Mouse (Mus musculus) limb, embryonic 13.5 days (tissue): ENCODE results near the gene Gm14434. TPM values are rescaled to one million over a fixed set of nuclear protein-coding genes. Genes with fewer than 3 reads are reported as not detected.
"Not testable (repeated sequence)": the region's sequence is repeated elsewhere in the genome, so short reads cannot be mapped to it uniquely, and the experiment has no call there.

ENCODE experiments used
- ATAC-seq: fragments of 200-750 bp; cut with Nextera tagmentation; 2 replicates; pipeline ENCODE4 v1.8.0; 2017; ENCODE audit warnings: low read depth, moderate number of reproducible peaks, moderate TSS enrichment; ENCODE audit not compliant: low FRiP score
- H3K27ac ChIP-seq: fragments of 300-500 bp; sonication (generic); 2 replicates; pipeline ENCODE4 v1.5.1; 2015; ENCODE audit warnings: inconsistent platforms, mild to moderate bottlenecking, moderate library complexity
- H3K27me3 ChIP-seq: fragments of 300-500 bp; sonication (generic); 2 replicates; pipeline ENCODE4 v1.6.1; 2015; ENCODE audit warnings: mild to moderate bottlenecking, inconsistent platforms
- H3K36me3 ChIP-seq: fragments of 300-500 bp; sonication (generic); 2 replicates; pipeline ENCODE4 v1.6.1; 2015; ENCODE audit warnings: inconsistent platforms, mild to moderate bottlenecking, moderate library complexity
- H3K4me1 ChIP-seq: fragments of 300-500 bp; sonication (generic); 2 replicates; pipeline ENCODE4 v1.6.1; 2015; ENCODE audit warnings: inconsistent platforms
- H3K4me2 ChIP-seq: fragments of 300-500 bp; sonication (generic); replicated peaks from 2 replicates; pipeline ENCODE4 v1.6.1; 2015; ENCODE audit warnings: inconsistent platforms, mild to moderate bottlenecking, moderate library complexity
- H3K4me3 ChIP-seq: fragments of 300-500 bp; sonication (generic); 2 replicates; pipeline ENCODE4 v1.5.1; 2015; ENCODE audit warnings: moderate library complexity, mild to moderate bottlenecking, inconsistent platforms
- H3K9ac ChIP-seq: fragments of 300-500 bp; sonication (generic); 2 replicates; pipeline ENCODE4 v1.6.1; 2015; ENCODE audit warnings: mild to moderate bottlenecking, inconsistent platforms
- H3K9me3 ChIP-seq: fragments of 300-500 bp; sonication (generic); 2 replicates; pipeline ENCODE4 v1.6.1; 2016; ENCODE audit warnings: inconsistent platforms
- WGBS: fragments of 180-500 bp; shearing (Covaris S2); methylation state at CpG from one replicate; pipeline ENCODE4 v1.1.7; 2015; 5-methylcytosine and 5-hydroxymethylcytosine counted together
- polyA plus RNA-seq: library from polyadenylated mRNA; unstranded; fragments of >200 nt; fragmentation: Nextera tagmentation; extraction: Ambion mirVana; gene quantifications from 2 replicates; pipeline ENCODE4 v1.2.1, GENCODE M21; 2015

Gene Gm14434
- polyA plus RNA-seq: 1.4 and 3.2 TPM in 2 replicates

- not testable (repeated sequence) for ATAC-seq, H3K9me3 ChIP-seq, H3K4me2 ChIP-seq, H3K27me3 ChIP-seq, H3K27ac ChIP-seq, H3K9ac ChIP-seq, H3K4me1 ChIP-seq, H3K36me3 ChIP-seq, H3K4me3 ChIP-seq
- WGBS: no CpG with 5 or more reads among the region's 4 CpGs
Measured at GRCm38 (mm10) chr2:176486683-176487082, at the start of gene Gm14434. Gene Gm14434, minus strand, starts transcription at chr2:176486783.

GRCm38 (mm10) chr2:176520756-176521155 lies 34.2 kb upstream of the Gm14434 start, which contains the start of gene Zfp967:
Gene Zfp967, plus strand, starts transcription at chr2:176521056.
- H3K4me2 ChIP-seq, H3K27me3 ChIP-seq, H3K4me3 ChIP-seq, H3K4me1 ChIP-seq, H3K27ac ChIP-seq, H3K9me3 ChIP-seq, H3K9ac ChIP-seq, H3K36me3 ChIP-seq, ATAC-seq: not testable (repeated sequence)
- no CpG with 5 or more reads among the region's 9 CpGs for WGBS

- H3K36me3 ChIP-seq, H3K27ac ChIP-seq, H3K9ac ChIP-seq, H3K4me2 ChIP-seq, H3K4me3 ChIP-seq, H3K4me1 ChIP-seq, ATAC-seq, H3K9me3 ChIP-seq, H3K27me3 ChIP-seq: not testable (repeated sequence)
- no CpG with 5 or more reads among the region's 6 CpGs for WGBS
Measured at GRCm38 (mm10) chr2:176423294-176423693, 63.3 kb downstream of the Gm14434 start, which contains the start of gene Gm14435. Gene Gm14435, plus strand, starts transcription at chr2:176423594.

Other genes starting within 250 kb of the Gm14434 start
- gene Gm11009, start 167.3 kb downstream of the Gm14434 start, polyA plus RNA-seq: not detected in 2 replicates
- gene Gm14435, start 63.2 kb downstream of the Gm14434 start, polyA plus RNA-seq: 14.6 and 15.0 TPM in 2 replicates
- gene Zfp967, start 34.3 kb upstream of the Gm14434 start, polyA plus RNA-seq: not detected in 2 replicates
- gene Gm14308, start 149.6 kb upstream of the Gm14434 start, polyA plus RNA-seq: 27.1 and 32.1 TPM in 2 replicates
- gene Zfp973, start 183.7 kb upstream of the Gm14434 start, polyA plus RNA-seq: 9.1 and 9.5 TPM in 2 replicates
- 34.1 and 37.2 TPM in 2 replicates for gene Gm14305, start 221.5 kb upstream of the Gm14434 start, polyA plus RNA-seq